Mouse (Mus musculus) heart, postnatal 36 days (tissue): Measurements from ENCODE around the gene Neurl3. TPM values are rescaled to one million over a fixed set of nuclear protein-coding genes. Genes with fewer than 3 reads are reported as not detected.

Experiments used
- DNase-seq, 2 experiments: peaks; one replicate each; pipeline ENCODE4 v3.0.0; 2021 to 2022
- intact Hi-C: fragments of 180-260 bp; cut with DNase I; formaldehyde crosslinking; loops from one replicate; pipeline ENCODE4 v1.15.1; 2025
- total RNA-seq, 2 experiments: library from RNA; stranded (reverse); gene quantifications; 2 replicates each; pipeline ENCODE4 v1.2.3; 2021

The Neurl3 gene
- total RNA-seq, 2 experiments from 2014 or later = 3.6 to 3.9 TPM

- no peak for DNase-seq
- intact Hi-C loops = no loop called here
These were observed 41.3 kb downstream of the Neurl3 start for GRCm38 (mm10) chr1:36233218-36233617.

DNA sequence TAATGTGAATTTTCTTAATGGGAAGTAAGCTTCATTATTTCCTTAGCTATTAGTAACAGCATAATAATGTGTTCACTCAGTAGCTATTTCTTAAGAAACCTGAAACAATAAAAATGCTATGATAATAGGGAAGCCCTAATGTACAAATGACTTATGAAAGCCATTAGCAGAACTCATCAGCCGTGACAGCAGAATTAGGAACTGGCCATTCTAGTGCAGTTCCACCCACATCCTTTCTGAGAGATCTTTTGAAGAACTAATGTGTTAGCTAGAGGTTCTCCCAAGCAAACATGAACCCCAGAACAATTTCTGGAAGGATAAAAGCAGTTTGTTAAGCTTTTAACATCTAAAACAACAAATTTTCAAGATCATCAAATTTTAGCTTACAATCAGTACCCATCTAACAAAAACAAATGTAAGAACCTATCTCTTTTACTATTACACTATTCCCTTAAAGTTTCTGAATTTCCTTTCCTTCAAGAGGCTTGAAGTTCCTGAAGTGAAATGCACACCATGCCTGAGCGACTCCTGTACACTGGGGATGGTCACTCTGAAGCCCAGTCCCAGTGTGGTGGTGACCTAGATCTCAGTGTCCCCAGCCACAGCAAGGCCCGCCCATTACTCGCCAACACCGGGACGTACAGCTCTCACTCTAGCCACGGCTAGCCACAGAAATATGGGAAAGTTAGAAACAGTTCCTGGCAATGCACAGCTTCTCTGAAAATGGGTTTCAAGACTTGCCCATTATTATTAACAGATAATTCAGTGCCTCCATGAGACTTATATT, 43.4 kb downstream of the Neurl3 start:
- intact Hi-C loops = no loop called here
- DNase-seq = no peak

GRCm38 (mm10) chr1:36228461-36228860, 46.0 kb downstream of the Neurl3 start:
- intact Hi-C loops = no loop called here
- no peak for DNase-seq

DNA sequence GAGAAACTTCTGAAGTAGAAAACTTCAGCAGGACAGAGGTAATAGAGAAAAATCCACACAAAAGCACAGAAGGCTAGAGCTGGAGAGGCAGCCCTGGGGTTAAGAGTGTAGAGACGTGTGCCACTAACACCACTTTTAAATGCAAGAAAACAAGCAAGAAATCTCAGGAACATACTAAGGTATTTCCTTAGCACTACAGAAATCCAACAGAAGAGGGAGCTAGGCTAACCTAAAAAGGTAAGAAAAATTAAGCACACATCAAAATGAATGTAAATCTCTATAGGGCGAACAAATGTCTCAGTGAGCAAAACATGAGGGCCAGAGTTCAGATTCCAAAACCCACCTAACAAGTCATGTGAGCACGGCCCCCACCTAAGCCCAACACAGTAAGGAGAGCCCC, 49.8 kb downstream of the Neurl3 start:
- intact Hi-C loops = loop anchor here (5.0 kb wide), 1 partner anchor 53 kb away; no protein-coding TSS in a partner anchor
- no peak for DNase-seq

Other genes starting within 250 kb of the Neurl3 start
- 10 to 100 TPM; 21.3 to 23.1 TPM for gene Hs6st1, start 206.3 kb downstream of the Neurl3 start, total RNA-seq
- 10 to 100 TPM; 29.2 to 31.2 TPM for gene Uggt1, start 30.0 kb downstream of the Neurl3 start, total RNA-seq
- 10 to 100 TPM; 10.4 to 15.1 TPM for gene Arid5a, start 33.1 kb upstream of the Neurl3 start, total RNA-seq
- gene Kansl3, start 94.5 kb upstream of the Neurl3 start, total RNA-seq = 10 to 100 TPM; 58.7 to 63.6 TPM
- not detected for gene Fer1l5, start 97.6 kb upstream of the Neurl3 start, total RNA-seq
- 10 to 100 TPM; 21.6 to 28.0 TPM for gene Lman2l, start 170.6 kb upstream of the Neurl3 start, total RNA-seq
- 1 to 10 TPM; 3.8 to 4.5 TPM for gene Cnnm4, start 196.9 kb upstream of the Neurl3 start, total RNA-seq
- 10 to 100 TPM; 16.0 to 19.2 TPM for gene Cnnm3, start 237.2 kb upstream of the Neurl3 start, total RNA-seq